Mouse (Mus musculus) E14TG2a.4 (cell line): Measurements from ENCODE around the gene Fstl5.

Experiments used
- H3K27me3 ChIP-seq: 2 replicates; pipeline ENCODE4 v1.6.1; 2014; ENCODE audit warnings: low read length, control low read depth; ENCODE audit not compliant: insufficient read depth
- H3K36me3 ChIP-seq: 2 replicates; pipeline ENCODE4 v1.6.1; 2014; ENCODE audit warnings: low read length, control low read depth; ENCODE audit not compliant: insufficient read depth
- H3K4me1 ChIP-seq: replicated peaks from 2 replicates; pipeline ENCODE4 v1.6.1; 2014; ENCODE audit warnings: low read depth, low read length, control low read depth
- H3K4me3 ChIP-seq: replicated peaks from 2 replicates; pipeline ENCODE4 v1.5.1; 2014; ENCODE audit warnings: mild to moderate bottlenecking, low read length
- H3K9me3 ChIP-seq: 2 replicates; pipeline ENCODE4 v1.6.1; 2014; ENCODE audit warnings: low read length, control low read depth
- CTCF ChIP-seq: conservative IDR thresholded peaks from 2 replicates; pipeline ENCODE4 v1.5.1; 2014; ENCODE audit warnings: low read length
- NANOG ChIP-seq: IDR thresholded peaks from 2 replicates; pipeline ENCODE4 v1.6.1; 2014; ENCODE audit warnings: borderline replicate concordance, low read length, mixed read lengths
- POU5F1 ChIP-seq: IDR thresholded peaks from 2 replicates; pipeline ENCODE4 v1.6.1; 2014; ENCODE audit warnings: low read length, borderline replicate concordance

Fstl5 gene

DNA sequence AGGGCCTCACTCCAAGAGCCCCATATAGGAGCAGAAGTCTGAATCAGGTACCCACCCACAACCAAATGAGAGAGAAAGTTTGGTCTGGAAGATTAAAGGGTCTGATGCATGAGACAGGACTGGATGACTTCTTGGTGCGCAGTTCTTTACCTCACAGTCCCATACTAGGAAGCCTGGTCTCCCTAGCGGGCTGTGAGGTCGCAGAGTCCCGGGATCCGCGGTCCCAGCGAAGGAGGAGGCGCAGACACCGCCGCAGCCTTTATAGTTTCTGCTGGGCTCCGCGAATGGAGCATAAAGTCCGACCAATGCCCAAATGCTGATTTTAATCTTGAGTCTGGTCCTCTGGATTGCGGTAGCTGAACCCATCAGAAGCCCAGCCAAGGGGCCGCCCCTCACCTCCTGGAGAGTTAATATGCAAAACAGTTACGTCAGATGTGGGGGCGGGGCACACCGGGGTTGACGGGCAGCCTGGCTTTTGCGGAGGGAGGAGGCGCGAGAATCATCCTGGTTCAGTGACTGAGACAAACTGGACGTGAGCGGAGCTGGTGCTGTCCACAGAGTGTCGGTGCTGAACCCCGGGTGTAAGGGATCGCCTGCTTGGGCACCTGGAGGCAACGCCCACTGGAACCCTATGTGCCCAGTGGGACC lies at the start of gene Fstl5:
Gene Fstl5, plus strand, starts transcription at position 211 of the 648 bp plus-strand sequence.
- H3K4me1 ChIP-seq = no peaks in the 10 kb centered on the region
- TF ChIP-seq NANOG = no peak
- no peak for TF ChIP-seq POU5F1
- TF ChIP-seq CTCF = no peak
- H3K9me3 ChIP-seq = no peaks in the 10 kb centered on the region
- H3K36me3 ChIP-seq = no peaks in the 10 kb centered on the region
- H3K27me3 ChIP-seq = peaks cover 4% of the 10 kb centered on the region; the same call in 1 of the 2 replicates
- H3K4me3 ChIP-seq = peak within 1 kb of the TSS; percentile 79

DNA sequence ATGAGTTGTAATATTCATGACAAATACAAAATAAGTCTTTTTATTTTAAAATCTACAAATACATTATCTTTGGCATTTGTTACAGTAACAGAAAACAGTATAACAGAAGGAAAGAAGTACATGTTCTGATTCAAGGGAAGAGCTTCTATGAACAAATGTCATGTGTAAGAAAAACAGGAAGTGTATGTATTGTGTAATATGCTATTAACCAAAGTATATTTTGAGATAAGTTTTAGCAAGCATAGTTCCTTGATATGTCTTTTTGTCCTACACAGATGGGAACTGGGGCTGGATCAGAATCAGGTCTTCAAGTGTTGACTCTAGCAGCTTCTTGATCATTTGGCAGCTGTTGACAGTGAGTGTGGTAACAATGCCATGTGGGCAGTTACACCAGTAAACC lies 48.5 kb upstream of the Fstl5 start:
- no peaks in the 10 kb centered on the region for H3K4me1 ChIP-seq
- H3K36me3 ChIP-seq = no peaks in the 10 kb centered on the region
- no peaks in the 10 kb centered on the region for H3K27me3 ChIP-seq
- H3K9me3 ChIP-seq = no peaks in the 10 kb centered on the region
- H3K4me3 ChIP-seq = no peak overlapping the region
- TF ChIP-seq POU5F1 (no peak), NANOG (no peak), CTCF (no peak)

DNA sequence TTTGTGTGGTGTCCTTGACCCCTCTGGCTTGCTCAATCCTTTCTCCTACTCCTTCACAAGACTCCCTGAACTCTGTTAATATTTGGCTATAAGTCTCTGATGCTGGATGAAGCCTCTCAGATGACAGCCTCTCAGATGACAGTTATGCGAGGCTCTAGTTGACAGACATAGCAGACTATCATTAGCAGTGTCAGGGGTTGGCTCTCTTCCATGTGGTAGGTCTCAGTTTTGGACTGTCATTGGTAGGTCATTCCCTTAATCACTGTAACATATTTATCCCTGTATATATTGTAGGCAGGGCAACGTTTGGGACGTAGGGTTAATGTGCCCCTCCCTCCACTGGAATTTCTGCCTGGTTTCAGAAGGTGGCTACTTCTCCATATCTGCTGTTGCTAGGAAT lies 22.9 kb upstream of the Fstl5 start:
- H3K9me3 ChIP-seq = peaks cover 4% of the 10 kb centered on the region; the same call in 1 of the 2 replicates
- TF ChIP-seq CTCF = no peak
- TF ChIP-seq POU5F1 = no peak
- no peak for TF ChIP-seq NANOG
- H3K36me3 ChIP-seq = no peaks in the 10 kb centered on the region
- H3K27me3 ChIP-seq = no peaks in the 10 kb centered on the region
- no peaks in the 10 kb centered on the region for H3K4me1 ChIP-seq
- no peak overlapping the region for H3K4me3 ChIP-seq

DNA sequence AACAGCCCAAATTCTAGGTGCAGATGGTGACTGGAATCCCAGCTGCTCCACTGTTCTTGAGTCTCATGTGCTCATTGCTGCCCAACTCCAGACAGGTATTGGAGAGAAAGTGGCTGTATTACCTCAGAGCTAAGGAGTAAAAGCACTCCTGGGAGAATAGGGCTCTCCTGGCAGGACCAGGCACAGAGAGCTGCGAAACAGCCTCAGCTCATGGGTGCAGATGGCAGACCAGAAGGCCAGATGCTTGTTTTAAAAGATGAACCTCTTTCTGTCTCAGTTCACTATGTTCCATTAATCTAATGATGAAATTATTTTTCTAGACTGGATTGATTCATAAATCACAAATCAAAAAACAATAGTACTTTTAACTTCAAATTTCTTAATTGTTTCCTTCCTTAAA lies 12.1 kb upstream of the Fstl5 start:
- TF ChIP-seq CTCF = no peak
- TF ChIP-seq POU5F1 = no peak
- TF ChIP-seq NANOG = no peak
- Histone ChIP-seq H3K4me3 (no peak overlapping the region), H3K4me1 (no peaks in the 10 kb centered on the region), H3K27me3 (no peaks in the 10 kb centered on the region), H3K36me3 (no peaks in the 10 kb centered on the region), H3K9me3 (no peaks in the 10 kb centered on the region)

DNA sequence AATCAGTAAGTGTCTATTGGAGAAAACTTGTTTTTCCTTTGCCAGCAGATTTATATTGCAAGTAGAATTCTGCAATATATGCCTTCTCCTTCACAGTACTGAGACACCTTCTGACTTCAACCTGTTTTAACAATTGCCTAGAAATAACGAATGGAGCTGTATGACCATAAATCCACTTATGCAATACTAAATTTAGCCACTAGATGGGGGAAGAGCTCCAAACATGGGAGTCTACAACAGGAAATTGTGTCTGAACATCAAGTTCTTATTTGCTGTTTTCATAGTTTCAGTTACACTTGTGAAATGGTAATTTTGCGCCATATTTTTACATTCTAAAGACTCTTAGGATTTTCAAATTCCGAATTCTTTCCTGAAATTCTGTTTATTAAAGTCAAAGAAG lies 6.2 kb upstream of the Fstl5 start:
- Histone ChIP-seq H3K4me3 (no peak overlapping the region), H3K27me3 (no peaks in the 10 kb centered on the region), H3K36me3 (no peaks in the 10 kb centered on the region), H3K4me1 (no peaks in the 10 kb centered on the region), H3K9me3 (no peaks in the 10 kb centered on the region)
- TF ChIP-seq POU5F1 (no peak), CTCF (peak; percentile 80)

DNA sequence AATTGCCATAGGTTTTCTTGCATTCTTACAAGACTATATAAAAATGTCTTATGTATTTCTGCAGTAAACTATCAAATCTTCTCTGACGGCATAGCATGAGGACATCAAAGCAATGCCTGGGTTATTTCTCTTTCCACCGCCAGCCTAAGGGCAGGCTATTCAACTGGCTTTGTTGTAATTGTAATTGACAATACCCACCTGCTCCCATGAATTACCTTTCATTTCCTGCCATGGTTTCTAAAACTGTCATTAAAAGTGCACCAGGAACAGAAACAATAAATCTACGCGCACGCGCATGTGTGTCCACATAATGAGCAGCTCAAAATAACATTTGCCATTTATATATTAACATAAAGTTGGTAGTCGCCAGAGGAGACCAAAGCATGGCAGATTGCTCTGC lies 1.2 kb upstream of the Fstl5 start:
- no peaks in the 10 kb centered on the region for H3K4me1 ChIP-seq
- H3K4me3 ChIP-seq = no peak overlapping the region
- H3K27me3 ChIP-seq = peaks cover 4% of the 10 kb centered on the region; the same call in 1 of the 2 replicates
- no peaks in the 10 kb centered on the region for H3K9me3 ChIP-seq
- no peaks in the 10 kb centered on the region for H3K36me3 ChIP-seq
- TF ChIP-seq CTCF = no peak
- TF ChIP-seq NANOG = no peak
- no peak for TF ChIP-seq POU5F1

DNA sequence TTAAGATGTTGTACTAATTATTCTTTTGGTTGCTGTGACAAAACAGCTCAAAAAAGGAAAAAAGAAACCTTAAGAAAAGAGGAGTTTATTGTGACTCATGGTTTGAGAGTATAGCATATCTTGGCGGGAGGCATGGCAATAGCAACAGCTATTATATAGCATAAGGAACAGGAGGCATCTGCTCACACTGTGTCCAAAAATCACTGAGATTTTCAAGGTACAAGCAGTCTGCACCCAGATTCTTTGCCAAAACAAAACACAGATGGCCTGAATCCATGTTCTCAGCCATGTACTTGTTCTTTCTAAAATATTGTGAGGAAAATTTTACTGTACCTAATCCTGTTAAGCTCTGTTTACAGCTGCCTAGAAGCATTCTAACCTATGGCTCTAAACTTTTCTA lies 66.4 kb downstream of the Fstl5 start:
- TF ChIP-seq POU5F1 (no peak), CTCF (no peak), NANOG (no peak)
- no peaks in the 10 kb centered on the region for H3K27me3 ChIP-seq
- no peaks in the 10 kb centered on the region for H3K9me3 ChIP-seq
- no peak overlapping the region for H3K4me3 ChIP-seq
- H3K4me1 ChIP-seq = no peaks in the 10 kb centered on the region
- H3K36me3 ChIP-seq = no peaks in the 10 kb centered on the region

DNA sequence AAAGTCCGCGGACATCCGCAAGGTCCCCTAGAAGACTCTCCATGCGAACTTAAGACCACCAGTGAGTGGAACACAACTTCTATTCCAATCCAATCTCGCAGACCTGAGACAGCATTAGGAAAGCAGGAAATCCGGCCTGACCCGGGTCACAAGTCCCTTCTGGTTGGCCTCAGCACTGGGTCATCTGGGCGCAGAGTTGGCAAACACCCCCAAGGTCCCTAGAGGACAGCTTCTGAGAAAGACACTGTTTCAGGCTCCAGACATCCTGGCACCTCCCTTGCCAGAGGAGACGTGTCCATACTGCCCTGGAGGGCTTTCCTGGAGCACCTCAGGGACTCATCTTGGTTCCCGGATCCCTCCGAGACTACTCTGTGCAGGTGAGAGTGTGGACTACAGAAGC lies 73.8 kb downstream of the Fstl5 start:
- Histone ChIP-seq H3K4me1 (no peaks in the 10 kb centered on the region), H3K27me3 (no peaks in the 10 kb centered on the region), H3K9me3 (peaks cover 9% of the 10 kb centered on the region), H3K36me3 (no peaks in the 10 kb centered on the region), H3K4me3 (no peak overlapping the region)
- TF ChIP-seq CTCF (no peak), POU5F1 (no peak), NANOG (no peak)

DNA sequence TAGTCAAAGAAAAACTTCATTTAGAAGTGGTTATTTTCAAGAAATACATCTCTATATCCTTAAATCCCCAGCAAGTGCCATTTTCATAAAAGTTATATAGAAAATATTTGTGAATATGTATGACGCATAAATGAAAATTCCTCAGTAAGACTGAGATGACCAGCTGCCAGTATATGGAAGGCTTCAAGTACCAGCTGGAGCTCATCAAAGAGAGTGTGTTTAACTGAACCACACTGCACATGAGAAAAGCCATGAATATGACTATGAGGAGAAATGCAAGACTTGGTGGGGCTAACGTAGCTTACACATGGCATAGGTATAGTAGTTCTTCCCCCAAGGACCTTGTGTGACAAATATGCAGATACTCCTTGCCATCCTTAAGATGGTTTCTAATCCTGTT lies 164.8 kb downstream of the Fstl5 start:
- TF ChIP-seq CTCF = no peak
- no peak for TF ChIP-seq POU5F1
- no peak for TF ChIP-seq NANOG
- no peaks in the 10 kb centered on the region for H3K36me3 ChIP-seq
- no peaks in the 10 kb centered on the region for H3K9me3 ChIP-seq
- H3K4me3 ChIP-seq = no peak overlapping the region
- no peaks in the 10 kb centered on the region for H3K27me3 ChIP-seq
- H3K4me1 ChIP-seq = no peaks in the 10 kb centered on the region
